Mouse (Mus musculus): ENCODE data around the gene Vipr1.

The Vipr1 gene

DNA sequence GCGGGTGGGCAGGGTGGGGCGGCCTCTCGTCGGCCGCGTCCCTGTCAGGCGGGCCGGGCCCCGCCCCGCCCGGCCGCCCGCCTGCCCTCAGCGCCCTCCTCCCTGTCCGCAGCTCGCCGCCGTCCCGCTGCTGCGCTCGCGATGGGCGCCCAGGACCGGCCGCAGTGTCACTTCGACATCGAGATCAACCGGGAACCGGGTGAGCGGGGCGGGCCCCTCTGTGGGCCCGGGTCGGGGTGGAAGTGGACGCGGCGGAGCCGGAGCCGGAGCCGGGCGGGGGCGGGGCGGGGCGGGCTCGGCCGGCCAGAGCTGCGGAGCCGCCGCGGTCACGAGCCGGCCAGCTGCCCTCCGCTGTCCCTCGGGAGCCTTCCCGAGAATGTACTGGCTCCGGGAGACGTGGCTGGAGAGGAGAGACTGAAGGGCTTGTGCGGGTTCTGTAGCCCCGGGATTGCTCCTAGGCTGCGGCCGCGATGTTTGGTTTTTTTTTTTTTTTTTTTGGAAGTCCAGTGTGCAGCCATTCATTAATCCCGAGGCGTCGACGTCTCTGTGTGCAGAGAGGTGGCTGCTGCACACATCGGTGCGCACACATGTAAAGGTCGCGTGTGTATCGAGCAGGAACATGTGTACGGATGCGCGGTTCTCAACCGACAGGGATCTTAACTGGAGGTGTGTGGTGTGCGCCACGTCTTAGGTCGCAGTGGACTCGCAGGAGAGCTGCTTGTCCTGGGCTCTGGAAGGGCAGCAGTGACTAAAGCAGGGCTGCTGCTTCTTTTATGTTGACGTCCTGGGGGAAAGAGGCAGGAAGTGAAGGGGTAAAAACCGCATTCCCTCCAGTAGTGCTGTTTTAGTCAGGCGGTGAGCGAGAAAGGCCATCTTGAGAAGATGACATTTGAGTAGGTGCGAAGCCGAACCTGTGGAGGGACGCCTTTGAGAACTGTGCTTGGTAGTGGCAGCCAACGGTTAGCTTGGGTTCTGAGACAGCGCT, 77.1 kb downstream of the Vipr1 start:
- DNase-seq = peak; percentile 89
